Mouse (Mus musculus): ENCODE results near the gene Irf8. TPM values are rescaled to one million over a fixed set of nuclear protein-coding genes. Genes with fewer than 3 reads are reported as not detected.

The Irf8 gene
- polyA plus RNA-seq (2012; rRNA removed; ENCODE audit: low replicate concordance): 20.2 and 30.0 TPM in 2 replicates

GRCm38 (mm10) chr8:120735770-120736481, at the start of gene Irf8:
TSS of gene Irf8 (plus strand) at chr8:120736358.

Other genes with a start within 250 kb of the Irf8 start
- gene Gins2, start 147.1 kb upstream of the Irf8 start, polyA plus RNA-seq (2012; rRNA removed; ENCODE audit: low replicate concordance): 25.1 and 25.7 TPM in 2 replicates
- gene 1190005I06Rik, start 88.7 kb upstream of the Irf8 start, polyA plus RNA-seq (2012; rRNA removed; ENCODE audit: low replicate concordance): 14.9 and 20.5 TPM in 2 replicates
- gene Gm27021, start 68.3 kb upstream of the Irf8 start, polyA plus RNA-seq (2012; rRNA removed; ENCODE audit: low replicate concordance): 1.2 and 2.5 TPM in 2 replicates
- gene Cox4i1, start 68.1 kb upstream of the Irf8 start, polyA plus RNA-seq (2012; rRNA removed; ENCODE audit: low replicate concordance): 1,273 and 1,531 TPM in 2 replicates
- 112 and 118 TPM in 2 replicates for gene Emc8, start 67.8 kb upstream of the Irf8 start, polyA plus RNA-seq (2012; rRNA removed; ENCODE audit: low replicate concordance)

Data from subcutaneous adipose tissue, adult 2 months (tissue).